Mouse (Mus musculus) brown adipose tissue, adult 24 weeks (tissue): ENCODE measurements around the gene Uap1. TPM values are rescaled to one million over a fixed set of nuclear protein-coding genes. Genes with fewer than 3 reads are reported as not detected.
"Not testable (repeated sequence)": the region's sequence is repeated elsewhere in the genome, so short reads cannot be mapped to it uniquely, and the experiment has no call there.

Source experiments
- H3K27ac ChIP-seq: fragments of 200-500 bp; replicated peaks from 2 replicates; pipeline ENCODE4 v1.5.1; 2012; ENCODE audit warnings: low read depth, mild to moderate bottlenecking, low read length
- H3K4me1 ChIP-seq: fragments of 200-500 bp; 2 replicates; pipeline ENCODE4 v1.6.1; 2012; ENCODE audit warnings: low read length, mixed read lengths; ENCODE audit not compliant: control insufficient read depth, insufficient read depth, insufficient read length
- H3K4me3 ChIP-seq: fragments of 200-500 bp; 2 replicates; pipeline ENCODE4 v1.5.1; 2012; ENCODE audit warnings: low read depth, mild to moderate bottlenecking, low read length, moderate library complexity; ENCODE audit not compliant: insufficient read depth
- polyA plus RNA-seq: library from polyadenylated mRNA; stranded (reverse); fragments of >200 nt; gene quantifications from 2 replicates; pipeline ENCODE4 v1.2.4, GENCODE M21; 2012; ENCODE audit not compliant: missing spikeins, insufficient read depth, insufficient read length

Gene Uap1
- polyA plus RNA-seq, 1 experiment: 58.0 TPM

- peak within 1 kb of the TSS; percentile 51 for H3K27ac ChIP-seq
- H3K4me3 ChIP-seq: peak within 1 kb of the TSS; percentile 64
- H3K4me1 ChIP-seq: no peaks in the 10 kb centered on the region
Observed at GRCm38 (mm10) chr1:170110516-170111332, 64.0 kb downstream of the Uap1 start, which contains the start of gene Ddr2. Gene Ddr2, minus strand, starts transcription at chr1:170110762.

GRCm38 (mm10) chr1:170109776-170110515, 64.8 kb downstream of the Uap1 start:
- H3K4me1 ChIP-seq: no peaks in the 10 kb centered on the region
- H3K4me3 ChIP-seq: peak overlapping the region; percentile 64
- H3K27ac ChIP-seq: peak overlapping the region; percentile 51; the same call in 1 of the 2 replicates

- H3K4me1 ChIP-seq, H3K4me3 ChIP-seq, H3K27ac ChIP-seq: not testable (repeated sequence)
Observed at GRCm38 (mm10) chr1:170102814-170103213, 71.9 kb downstream of the Uap1 start.

Other genes starting within 250 kb of the Uap1 start
- not detected in 2 replicates for gene Ccdc190, start 246.3 kb downstream of the Uap1 start, polyA plus RNA-seq
- gene Hsd17b7, start 205.7 kb downstream of the Uap1 start, polyA plus RNA-seq: 5.5 and 5.6 TPM in 2 replicates
- gene Ddr2, start 64.2 kb downstream of the Uap1 start, polyA plus RNA-seq: 10.9 and 15.5 TPM in 2 replicates
- gene Uhmk1, start 40.4 kb upstream of the Uap1 start, polyA plus RNA-seq: 32.6 and 42.6 TPM in 2 replicates
- gene Sh2d1b2, start 57.8 kb upstream of the Uap1 start, polyA plus RNA-seq: not detected in 2 replicates
- gene Sh2d1b1, start 102.4 kb upstream of the Uap1 start, polyA plus RNA-seq: not detected in 2 replicates
- 0.79 and 1.6 TPM in 2 replicates for gene Gm7694, start 131.4 kb upstream of the Uap1 start, polyA plus RNA-seq
- not detected in 2 replicates for gene Spata46, start 133.8 kb upstream of the Uap1 start, polyA plus RNA-seq